Mouse (Mus musculus) spleen, postnatal 4 days (tissue): Measurements from ENCODE around the gene Ppp3ca.

ENCODE experiments used
- DNase-seq, 2 experiments: peaks; one replicate each; pipeline ENCODE4 v3.0.0; 2022; ENCODE audit warnings: low spot score in 2 of 2

Ppp3ca gene

DNA sequence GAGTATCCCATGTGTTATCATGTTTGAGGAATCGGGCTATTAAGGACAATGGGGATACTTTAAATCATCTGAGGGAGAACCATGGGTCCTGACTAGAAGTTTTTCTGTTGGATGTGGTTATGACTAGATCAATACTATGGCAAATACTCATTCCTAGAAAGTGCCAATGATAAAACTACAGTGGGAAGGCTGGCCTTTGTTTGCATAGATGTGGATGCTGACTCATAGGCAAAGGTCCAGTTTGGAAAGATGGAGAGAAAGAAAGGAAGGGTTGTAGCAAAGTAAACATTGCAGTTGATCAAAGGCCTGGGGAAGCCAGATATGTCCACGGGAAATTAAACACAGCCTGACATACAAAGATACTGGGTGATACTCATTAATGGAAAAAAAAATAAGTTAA, 142.9 kb downstream of the Ppp3ca start:
- DNase-seq, result no peak

- DNase-seq, result no peak
Measured at GRCm38 (mm10) chr3:136813886-136814285, 144.0 kb downstream of the Ppp3ca start.

DNA sequence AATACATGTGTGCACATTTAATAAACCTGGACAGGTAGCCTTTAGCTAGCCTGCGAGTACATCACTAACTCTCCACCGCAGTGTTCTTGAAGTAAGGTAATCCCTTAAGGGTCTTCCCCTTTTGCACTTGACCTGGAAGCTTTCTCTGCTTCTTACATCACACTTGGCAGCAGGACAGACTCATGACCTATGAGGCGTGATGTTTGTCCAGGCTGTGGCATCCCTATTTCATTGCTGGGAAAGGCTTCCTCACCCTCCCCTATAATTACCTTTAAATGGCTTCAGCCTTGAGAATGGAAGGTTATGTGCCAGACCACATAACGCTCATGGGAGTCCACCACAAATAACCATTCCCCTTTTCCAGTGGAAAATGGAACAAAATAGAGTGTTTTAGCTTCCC, 145.0 kb downstream of the Ppp3ca start:
- no peak for DNase-seq

DNA sequence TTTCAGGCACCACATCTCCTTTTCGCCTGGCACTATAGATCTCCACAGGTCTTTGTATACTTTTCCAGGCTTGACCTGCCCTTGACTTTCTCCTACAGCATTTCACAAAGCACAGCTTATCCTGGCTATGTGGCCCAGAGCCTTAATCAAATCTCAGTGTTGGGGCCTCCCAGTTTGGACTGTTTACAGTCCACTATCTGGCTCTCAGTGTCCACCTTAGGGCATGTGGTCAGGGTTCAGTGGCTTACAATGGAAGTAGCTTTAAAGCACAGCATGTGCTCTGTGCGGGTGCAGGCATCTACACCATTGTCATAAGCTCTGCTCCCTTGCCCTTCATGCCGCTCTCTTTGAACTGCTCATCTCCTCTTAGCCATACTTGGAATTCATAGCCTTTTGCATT, 146.4 kb downstream of the Ppp3ca start:
- no peak for DNase-seq

GRCm38 (mm10) chr3:136818997-136819396, 149.1 kb downstream of the Ppp3ca start:
- no peak for DNase-seq

- no peak for DNase-seq
Measured at GRCm38 (mm10) chr3:136821039-136821438, 151.1 kb downstream of the Ppp3ca start.

DNA sequence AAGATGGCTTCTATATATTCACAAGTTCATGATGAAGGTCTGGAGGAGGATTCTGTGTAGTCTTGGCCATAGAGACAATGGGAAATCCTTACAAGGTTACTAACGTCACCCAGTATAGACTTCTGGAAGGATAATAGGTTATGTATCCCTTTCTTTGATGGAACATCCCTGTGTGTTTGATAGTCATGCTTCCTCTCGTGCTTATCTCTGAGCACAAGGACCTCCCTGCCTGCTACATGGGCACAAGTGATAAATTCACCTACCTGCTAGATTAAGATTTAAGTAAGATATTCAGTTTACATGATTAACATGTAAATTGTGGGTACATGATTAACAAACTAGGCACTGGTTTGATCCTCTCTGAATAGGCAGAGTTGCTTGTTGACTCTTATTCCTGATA, 152.1 kb downstream of the Ppp3ca start:
- no peak for DNase-seq

DNA sequence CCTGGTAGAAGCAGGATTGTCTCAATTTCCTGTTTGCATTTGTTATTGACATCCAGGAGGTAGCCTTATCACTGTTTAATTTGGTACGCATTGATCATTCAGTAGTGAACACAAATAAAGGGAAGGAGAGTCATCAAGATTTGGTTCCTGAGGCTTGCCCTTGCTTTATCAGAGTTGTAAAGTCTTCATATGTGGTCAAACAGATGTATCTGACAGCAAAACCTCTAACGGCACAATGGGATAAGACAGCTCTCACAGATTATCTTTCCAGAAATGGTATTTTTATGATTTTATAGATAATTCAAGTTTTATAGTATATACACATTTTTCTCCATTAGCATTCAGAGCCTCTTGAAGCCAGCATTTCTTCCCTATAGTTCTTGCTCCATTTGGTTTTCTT, 152.5 kb downstream of the Ppp3ca start:
- DNase-seq, result no peak

- DNase-seq, result no peak
Measured at GRCm38 (mm10) chr3:136828451-136828850, 158.5 kb downstream of the Ppp3ca start.

GRCm38 (mm10) chr3:136829109-136829508, 159.2 kb downstream of the Ppp3ca start:
- DNase-seq, result no peak

DNA sequence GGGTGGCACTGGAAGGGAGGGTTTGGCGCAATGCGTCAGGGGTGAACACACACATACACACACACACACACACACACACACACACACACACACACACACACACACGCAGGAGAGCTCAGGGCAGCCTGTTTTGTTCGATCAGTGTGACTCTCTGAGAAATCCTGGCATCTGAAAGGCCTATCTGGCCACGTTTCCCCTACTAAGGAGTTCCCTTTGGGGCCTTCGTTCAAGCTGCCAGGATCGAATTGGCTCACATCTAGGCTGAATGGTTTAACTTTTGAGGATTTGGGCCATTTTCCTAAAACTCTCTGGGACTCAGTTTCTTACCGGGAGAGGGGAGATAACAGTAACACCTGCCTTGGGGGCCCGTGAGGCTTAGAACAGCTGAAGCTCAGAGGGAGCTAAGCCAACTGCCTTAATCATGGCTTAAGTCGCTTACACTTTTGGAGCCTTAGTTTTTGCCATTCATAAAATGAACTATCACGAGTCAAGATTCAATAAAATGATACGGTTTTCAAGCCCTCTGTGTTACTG, 160.8 kb downstream of the Ppp3ca start:
- DNase-seq, result no peak

GRCm38 (mm10) chr3:136833003-136833745, 163.2 kb downstream of the Ppp3ca start:
- no peak for DNase-seq

- no peak for DNase-seq
Measured at GRCm38 (mm10) chr3:136833893-136834292, 164.0 kb downstream of the Ppp3ca start.

DNA sequence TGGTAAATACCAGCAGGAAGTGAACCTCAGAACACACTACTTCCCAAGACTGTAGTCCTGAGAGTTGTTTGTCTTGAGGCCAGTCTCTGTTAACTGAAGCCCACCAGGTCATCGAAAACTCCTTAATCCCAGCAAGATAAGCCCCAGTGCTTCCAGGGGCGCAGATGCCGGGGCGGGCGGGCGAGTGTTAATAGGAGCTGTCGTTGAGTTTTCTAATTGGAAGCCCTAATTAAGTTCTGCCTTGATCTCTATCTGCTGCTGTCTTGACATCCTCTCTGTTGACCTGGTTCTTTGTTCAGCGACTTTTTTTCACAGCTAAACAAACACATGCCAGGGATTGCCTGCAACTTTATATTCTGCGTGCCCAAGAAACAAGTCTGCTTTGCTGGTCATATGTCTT, 165.9 kb downstream of the Ppp3ca start:
- DNase-seq, result no peak

DNA sequence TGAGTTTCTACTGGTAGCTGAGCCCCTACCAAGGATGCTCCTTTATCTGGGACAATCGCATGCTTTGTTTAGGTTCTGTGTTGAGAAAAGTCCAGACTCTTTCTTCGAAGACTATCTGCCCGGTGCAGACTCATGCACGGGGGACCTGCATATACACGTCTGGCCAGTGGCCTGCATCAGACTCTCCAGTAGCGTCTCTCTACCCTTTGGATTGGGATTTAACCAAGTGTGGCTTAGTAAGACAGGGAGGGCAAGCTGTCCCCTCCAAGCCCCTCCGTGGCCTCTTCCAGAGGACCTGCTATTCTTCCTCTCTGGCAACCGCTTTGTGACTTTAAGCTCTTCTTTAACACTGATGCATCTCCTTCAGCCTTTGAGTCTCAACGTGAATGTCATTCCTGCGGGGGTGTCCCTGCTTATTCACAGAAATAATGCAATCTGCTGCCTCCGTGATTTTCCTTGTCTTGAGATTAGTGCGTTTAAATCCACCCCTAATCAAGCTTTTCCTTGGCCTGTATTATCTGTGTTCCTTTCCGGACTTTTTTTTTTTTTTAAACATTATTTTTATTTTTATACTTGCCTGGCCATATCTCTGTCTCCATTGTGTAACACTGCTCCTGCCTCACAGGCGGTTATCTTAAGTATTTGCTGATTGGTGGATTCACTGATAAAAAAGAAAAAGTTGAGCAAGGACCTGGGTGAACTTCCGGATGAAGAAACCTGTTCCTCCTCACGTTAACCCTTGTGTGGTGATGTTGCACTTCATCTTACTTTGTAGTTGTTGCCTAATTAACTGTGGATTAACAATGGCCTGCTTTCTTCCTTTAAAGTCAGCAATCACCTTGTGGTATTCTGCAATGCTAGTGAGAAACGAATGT, 166.6 kb downstream of the Ppp3ca start:
- no peak for DNase-seq

DNA sequence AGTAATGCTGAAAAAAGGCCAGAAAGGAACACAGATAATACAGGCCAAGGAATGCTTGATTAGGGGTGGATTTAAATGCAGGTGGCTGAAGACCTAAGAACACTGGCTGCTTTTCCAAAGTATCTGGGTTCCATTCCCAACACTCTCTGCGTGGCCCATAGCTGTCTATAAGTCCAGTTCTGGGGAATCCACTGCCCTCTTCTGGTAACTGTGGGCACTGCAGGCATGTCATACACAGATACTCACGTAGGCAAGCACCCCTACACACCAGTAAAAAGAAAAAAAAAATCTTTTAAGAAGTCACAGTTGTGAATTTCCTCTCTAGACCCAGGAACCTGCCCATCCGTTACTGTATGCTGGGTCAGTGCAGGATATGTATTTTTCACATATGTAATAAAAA, 167.7 kb downstream of the Ppp3ca start:
- DNase-seq, result peak; percentile 56 to 82

DNA sequence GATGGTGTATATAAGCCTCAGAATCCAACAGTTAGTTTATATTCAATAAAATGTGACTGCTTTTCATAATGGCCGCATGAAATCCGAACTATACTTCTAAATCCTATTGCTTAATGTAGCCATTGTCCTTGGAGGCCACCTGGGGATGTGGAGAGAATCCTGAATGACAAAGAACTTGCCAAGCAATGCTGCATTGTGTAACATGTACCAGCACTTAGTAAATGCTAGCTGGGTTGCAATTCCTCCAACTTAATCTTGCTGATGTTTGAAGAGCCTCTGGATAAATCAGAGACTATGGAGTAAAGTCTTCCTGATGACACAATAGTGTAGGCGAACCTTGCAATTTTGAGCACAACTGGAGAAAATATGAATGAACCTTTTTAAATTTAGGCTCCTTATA, 171.4 kb downstream of the Ppp3ca start:
- no peak for DNase-seq

- DNase-seq, result no peak
Measured at GRCm38 (mm10) chr3:136842384-136842783, 172.5 kb downstream of the Ppp3ca start.

- no peak for DNase-seq
Measured at GRCm38 (mm10) chr3:136843811-136844491, 174.0 kb downstream of the Ppp3ca start.

GRCm38 (mm10) chr3:136849035-136849434, 179.1 kb downstream of the Ppp3ca start:
- no peak for DNase-seq

GRCm38 (mm10) chr3:136852921-136853320, 183.0 kb downstream of the Ppp3ca start:
- no peak for DNase-seq

DNA sequence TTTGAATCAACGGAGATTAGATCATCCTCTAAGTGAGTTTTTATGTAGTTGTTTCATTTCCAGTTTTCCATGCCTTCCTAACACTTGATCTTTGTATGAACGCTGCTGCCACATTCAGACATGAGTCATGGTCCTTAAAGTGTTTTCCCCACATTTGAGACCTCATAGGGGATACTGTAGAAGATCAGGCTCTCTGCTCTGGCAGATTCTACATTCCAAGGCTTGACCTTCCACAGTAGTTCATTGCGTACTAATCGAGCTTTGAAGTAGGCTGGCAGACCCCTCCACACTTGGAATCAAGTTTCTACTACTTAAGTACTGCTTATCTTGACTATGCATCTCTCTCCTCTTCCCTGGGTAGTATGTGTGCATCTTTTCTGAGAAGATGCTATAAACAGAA, 183.7 kb downstream of the Ppp3ca start:
- no peak for DNase-seq
